Mouse (Mus musculus) bone marrow, adult 2 months (tissue): Measurements from ENCODE around the gene Bahcc1.

ENCODE experiments used
- CTCF ChIP-seq: fragments of 200-500 bp; IDR thresholded peaks from 2 replicates; pipeline ENCODE4 v1.5.1; 2011; ENCODE audit warnings: low read length, control low read depth; ENCODE audit not compliant: control insufficient read depth, insufficient read depth
- POLR2A ChIP-seq: fragments of 200-500 bp; IDR thresholded peaks from 2 replicates; pipeline ENCODE4 v1.6.1; 2011; ENCODE audit warnings: low read depth, mild to moderate bottlenecking, control low read depth, low read length, borderline replicate concordance; ENCODE audit not compliant: control insufficient read depth

DNA sequence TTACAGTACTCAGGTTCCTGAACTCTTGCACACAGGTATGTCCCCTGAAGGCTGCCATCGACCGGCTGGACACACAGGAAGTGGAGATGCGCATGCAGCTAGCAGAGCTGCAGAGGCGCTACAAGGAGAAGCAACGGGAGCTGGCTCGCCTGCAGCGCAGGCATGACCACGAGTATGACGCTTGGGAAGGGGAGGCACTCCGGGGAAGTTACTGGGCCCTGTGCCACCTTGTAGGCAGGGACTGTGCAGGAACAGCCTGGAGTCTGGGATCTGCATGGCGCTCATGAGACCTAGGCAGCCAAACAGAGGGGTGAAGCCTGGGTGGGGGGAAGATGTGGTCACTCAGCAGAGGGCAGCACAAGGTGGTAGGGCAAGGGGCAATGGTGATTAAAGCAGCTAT, 46.6 kb downstream of the Bahcc1 start:
- no peak for TF ChIP-seq CTCF
- TF ChIP-seq POLR2A = no peak
